Mouse (Mus musculus) testis, adult 2 months (tissue): Measurements from ENCODE around the gene Zfp524. TPM values are rescaled to one million over a fixed set of nuclear protein-coding genes. Genes with fewer than 3 reads are reported as not detected.

Experiments
- H3K27ac ChIP-seq: fragments of 200-500 bp; 2 replicates; pipeline ENCODE4 v1.5.1; 2012; ENCODE audit warnings: low read depth, low read length; ENCODE audit not compliant: control insufficient read depth, insufficient read depth
- H3K27me3 ChIP-seq: fragments of 200-500 bp; 2 replicates; pipeline ENCODE4 v1.6.1; 2012; ENCODE audit warnings: mild to moderate bottlenecking, low read length, moderate library complexity; ENCODE audit not compliant: control insufficient read depth, insufficient read depth
- H3K36me3 ChIP-seq: fragments of 200-500 bp; 2 replicates; pipeline ENCODE4 v1.6.1; 2012; ENCODE audit warnings: mild to moderate bottlenecking, low read length; ENCODE audit not compliant: control insufficient read depth, insufficient read depth
- H3K4me1 ChIP-seq: fragments of 200-500 bp; 2 replicates; pipeline ENCODE4 v1.6.1; 2012; ENCODE audit warnings: low read length; ENCODE audit not compliant: control insufficient read depth, insufficient read depth
- H3K4me3 ChIP-seq: fragments of 200-500 bp; 2 replicates; pipeline ENCODE4 v1.5.1; 2012; ENCODE audit warnings: low read depth, mild to moderate bottlenecking, low read length, moderate library complexity, mixed read lengths; ENCODE audit not compliant: control insufficient read depth
- CTCF ChIP-seq: fragments of 200-500 bp; IDR thresholded peaks from 2 replicates; pipeline ENCODE4 v1.5.1; 2012; ENCODE audit warnings: low read depth, mild to moderate bottlenecking, inconsistent platforms, low read length, moderate library complexity; ENCODE audit not compliant: control insufficient read depth, insufficient read depth, insufficient replicate concordance
- POLR2A ChIP-seq: fragments of 200-500 bp; IDR thresholded peaks from 2 replicates; pipeline ENCODE4 v1.6.1; 2012; ENCODE audit warnings: low read depth, mild to moderate bottlenecking, inconsistent platforms, low read length, moderate library complexity; ENCODE audit not compliant: control insufficient read depth
- polyA plus RNA-seq: library from polyadenylated mRNA; depleted of rRNA; stranded (reverse); fragments of >200 nt; gene quantifications from 2 replicates; pipeline ENCODE4 v1.2.3, GENCODE M21; 2012; rRNA removed

The Zfp524 gene
- polyA plus RNA-seq, 1 experiment = 11.2 TPM

- Histone ChIP-seq H3K4me1 (peaks cover 28% of the 10 kb centered on the region), H3K27me3 (no peaks in the 10 kb centered on the region), H3K27ac (peak overlapping the region; percentile 98), H3K4me3 (peak overlapping the region; percentile 93), H3K36me3 (no peaks in the 10 kb centered on the region)
- TF ChIP-seq CTCF (peak; percentile 55; the same call in 1 of the 2 replicates), POLR2A (no peak; the same call in 1 of the 2 replicates)
Observed at GRCm38 (mm10) chr7:5060239-5060731, 46.1 kb downstream of the Zfp524 start.

- no peaks in the 10 kb centered on the region for H3K36me3 ChIP-seq
- peak overlapping the region; percentile 98 for H3K27ac ChIP-seq
- H3K27me3 ChIP-seq = no peaks in the 10 kb centered on the region
- H3K4me1 ChIP-seq = peaks cover 25% of the 10 kb centered on the region
- H3K4me3 ChIP-seq = peak overlapping the region; percentile 93
- TF ChIP-seq CTCF (peak; percentile 46; the same call in 1 of the 2 replicates), POLR2A (peak; percentile 87)
Observed at GRCm38 (mm10) chr7:5060944-5061773, 46.9 kb downstream of the Zfp524 start.

GRCm38 (mm10) chr7:5061774-5062359, 47.7 kb downstream of the Zfp524 start, which contains the start of gene U2af2:
U2af2 (plus strand) TSS chr7:5062143.
- Histone ChIP-seq H3K27me3 (no peaks in the 10 kb centered on the region), H3K27ac (peak within 1 kb of the TSS; percentile 98), H3K4me1 (peaks cover 23% of the 10 kb centered on the region), H3K4me3 (peak within 1 kb of the TSS; percentile 93), H3K36me3 (no peaks in the 10 kb centered on the region)
- TF ChIP-seq CTCF (no peak), POLR2A (peak; percentile 50)

GRCm38 (mm10) chr7:5062360-5063001, 48.3 kb downstream of the Zfp524 start:
- Histone ChIP-seq H3K27me3 (no peaks in the 10 kb centered on the region), H3K4me3 (peak overlapping the region; percentile 90), H3K4me1 (peaks cover 16% of the 10 kb centered on the region), H3K27ac (peak overlapping the region; percentile 89), H3K36me3 (no peaks in the 10 kb centered on the region)
- TF ChIP-seq CTCF (no peak), POLR2A (no peak)

GRCm38 (mm10) chr7:5064886-5065285, 50.7 kb downstream of the Zfp524 start:
- H3K4me1 ChIP-seq = peaks cover 7% of the 10 kb centered on the region
- TF ChIP-seq CTCF (no peak), POLR2A (no peak)
- H3K36me3 ChIP-seq = peaks cover 2% of the 10 kb centered on the region
- no peak overlapping the region for H3K4me3 ChIP-seq
- H3K27ac ChIP-seq = no peak overlapping the region
- no peaks in the 10 kb centered on the region for H3K27me3 ChIP-seq

Other genes starting within 250 kb of the Zfp524 start
- 319 and 358 TPM in 2 replicates for gene Fam71e2, start 243.1 kb upstream of the Zfp524 start, polyA plus RNA-seq
- 15.5 and 17.3 TPM in 2 replicates for gene Il11, start 231.6 kb upstream of the Zfp524 start, polyA plus RNA-seq
- 387 and 534 TPM in 2 replicates for gene Tmem190, start 231.5 kb upstream of the Zfp524 start, polyA plus RNA-seq
- 1.1 and 1.6 TPM in 2 replicates for gene Tmem238, start 224.8 kb upstream of the Zfp524 start, polyA plus RNA-seq
- 176 and 240 TPM in 2 replicates for gene Rpl28, start 221.5 kb upstream of the Zfp524 start, polyA plus RNA-seq
- gene Ube2s, start 201.8 kb upstream of the Zfp524 start, polyA plus RNA-seq = 1,069 and 1,189 TPM in 2 replicates
- gene Shisa7, start 169.7 kb upstream of the Zfp524 start, polyA plus RNA-seq = 21.8 and 24.8 TPM in 2 replicates
- gene Isoc2b, start 144.2 kb upstream of the Zfp524 start, polyA plus RNA-seq = 4.9 and 6.5 TPM in 2 replicates
- gene Isoc2a, start 137.3 kb upstream of the Zfp524 start, polyA plus RNA-seq = 20.2 and 20.9 TPM in 2 replicates
- gene Gm36210, start 107.9 kb upstream of the Zfp524 start, polyA plus RNA-seq = 0.65 and 0.79 TPM in 2 replicates
- 8.8 and 10.5 TPM in 2 replicates for gene Zfp628, start 99.2 kb upstream of the Zfp524 start, polyA plus RNA-seq
- 3.7 and 4.8 TPM in 2 replicates for gene Nat14, start 92.4 kb upstream of the Zfp524 start, polyA plus RNA-seq
- 0.94 and 1.9 TPM in 2 replicates for gene Ssc5d, start 88.6 kb upstream of the Zfp524 start, polyA plus RNA-seq
- gene Sbk2, start 50.0 kb upstream of the Zfp524 start, polyA plus RNA-seq = 0.04 and 0.17 TPM in 2 replicates
- gene Sbk3, start 43.2 kb upstream of the Zfp524 start, polyA plus RNA-seq = 0.23 and 0.27 TPM in 2 replicates
- 7.6 and 9.1 TPM in 2 replicates for gene Zfp579, start 18.3 kb upstream of the Zfp524 start, polyA plus RNA-seq
- gene Fiz1, start 282 bp downstream of the Zfp524 start, polyA plus RNA-seq = 36.1 and 37.2 TPM in 2 replicates
- gene Gm44973, start 1.1 kb downstream of the Zfp524 start, polyA plus RNA-seq = not detected in 2 replicates
- gene Zfp865, start 6.0 kb downstream of the Zfp524 start, polyA plus RNA-seq = 18.3 and 18.7 TPM in 2 replicates
- gene Ccdc106, start 6.1 kb downstream of the Zfp524 start, polyA plus RNA-seq = 7.9 and 9.2 TPM in 2 replicates
- gene 4632433K11Rik, start 19.7 kb downstream of the Zfp524 start, polyA plus RNA-seq = not detected in 2 replicates
- gene Zfp784, start 24.0 kb downstream of the Zfp524 start, polyA plus RNA-seq = 4.3 and 5.2 TPM in 2 replicates
- 9.4 and 11.1 TPM in 2 replicates for gene Zfp580, start 37.1 kb downstream of the Zfp524 start, polyA plus RNA-seq
- gene U2af2, start 47.7 kb downstream of the Zfp524 start, polyA plus RNA-seq = 85.7 and 88.5 TPM in 2 replicates
- gene Epn1, start 65.8 kb downstream of the Zfp524 start, polyA plus RNA-seq = 91.7 and 103 TPM in 2 replicates
- gene Rfpl4, start 102.5 kb downstream of the Zfp524 start, polyA plus RNA-seq = 0.07 TPM in 1 of 2 replicates, not detected in the other
- gene Rasl2-9, start 111.5 kb downstream of the Zfp524 start, polyA plus RNA-seq = 142 and 148 TPM in 2 replicates
- not detected in 2 replicates for gene Vmn1r55, start 135.3 kb downstream of the Zfp524 start, polyA plus RNA-seq
- not detected in 2 replicates for gene Vmn1r56, start 182.3 kb downstream of the Zfp524 start, polyA plus RNA-seq
- not detected in 2 replicates for gene Vmn1r57, start 204.1 kb downstream of the Zfp524 start, polyA plus RNA-seq